Mouse (Mus musculus) hindbrain, embryonic 16.5 days (tissue): ENCODE measurements around the gene Zkscan14. TPM values are rescaled to one million over a fixed set of nuclear protein-coding genes. Genes with fewer than 3 reads are reported as not detected.

Experiments
- ATAC-seq: fragments of 200-750 bp; cut with Nextera tagmentation; 2 replicates; pipeline ENCODE4 v1.8.0; 2017; ENCODE audit warnings: moderate TSS enrichment, moderate library complexity
- H3K27ac ChIP-seq: fragments of 300-500 bp; sonication (generic); 2 replicates; pipeline ENCODE4 v1.5.1; 2014; ENCODE audit warnings: low read depth, mild to moderate bottlenecking, control low read depth, low read length, moderate library complexity
- H3K27me3 ChIP-seq: fragments of 300-500 bp; sonication (generic); replicated peaks from 2 replicates; pipeline ENCODE4 v1.6.1; 2014; ENCODE audit warnings: low read length; ENCODE audit not compliant: control insufficient read depth, insufficient read depth
- H3K36me3 ChIP-seq: fragments of 300-500 bp; sonication (generic); 2 replicates; pipeline ENCODE4 v1.6.1; 2014; ENCODE audit warnings: mild to moderate bottlenecking, low read length, moderate library complexity, mixed read lengths; ENCODE audit not compliant: control insufficient read depth, insufficient read depth
- H3K4me1 ChIP-seq: fragments of 300-500 bp; sonication (generic); 2 replicates; pipeline ENCODE4 v1.6.1; 2014; ENCODE audit warnings: low read depth, low read length; ENCODE audit not compliant: control insufficient read depth, insufficient read depth
- H3K4me2 ChIP-seq: fragments of 300-500 bp; sonication (generic); 2 replicates; pipeline ENCODE4 v1.6.1; 2014; ENCODE audit warnings: mild to moderate bottlenecking, low read length, control low read depth, moderate library complexity
- H3K4me3 ChIP-seq: fragments of 300-500 bp; sonication (generic); 2 replicates; pipeline ENCODE4 v1.5.1; 2014; ENCODE audit warnings: mild to moderate bottlenecking, low read length, control low read depth, moderate library complexity
- H3K9ac ChIP-seq: fragments of 300-500 bp; sonication (generic); 2 replicates; pipeline ENCODE4 v1.6.1; 2014; ENCODE audit warnings: low read depth, mild to moderate bottlenecking, control low read depth, low read length, moderate library complexity
- H3K9me3 ChIP-seq: fragments of 300-500 bp; sonication (generic); 2 replicates; pipeline ENCODE4 v1.6.1; 2014; ENCODE audit warnings: mild to moderate bottlenecking, low read length, moderate library complexity; ENCODE audit not compliant: control insufficient read depth
- WGBS: fragments of 180-500 bp; shearing (Covaris S2); extraction: QIAGEN DNeasy Blood & Tissue Kit; methylation state at CpG from one replicate; pipeline ENCODE4 v1.1.7; 2014; 5-methylcytosine and 5-hydroxymethylcytosine counted together
- polyA plus RNA-seq: library from polyadenylated mRNA; unstranded; fragments of >200 nt; fragmentation: Nextera tagmentation; extraction: Ambion mirVana; gene quantifications from 2 replicates; pipeline ENCODE4 v1.2.1, GENCODE M21; 2015

Zkscan14 gene
- polyA plus RNA-seq, 1 experiment from 2014 or later, result 13.1 TPM

DNA sequence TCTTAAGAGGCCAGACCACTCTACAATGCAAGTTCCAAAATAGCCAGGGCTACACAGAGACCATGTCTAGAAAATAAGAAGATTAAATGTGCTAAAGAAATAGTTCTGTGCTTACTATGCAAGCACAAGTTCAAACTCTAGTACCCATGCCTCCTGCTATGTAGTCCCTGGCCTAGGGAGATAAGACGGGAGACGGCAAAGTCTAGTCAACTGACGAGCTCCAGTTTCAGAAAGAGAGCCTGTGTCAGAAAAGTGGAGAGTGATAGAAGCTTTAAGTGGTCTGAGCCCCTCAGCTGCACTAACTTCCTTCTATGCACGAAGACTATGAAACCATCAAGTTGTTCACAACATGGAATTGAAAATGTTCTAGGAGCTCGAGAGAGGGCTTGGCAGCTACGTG, 52.4 kb downstream of the Zkscan14 start:
- Histone ChIP-seq H3K27me3 (no peaks in the 10 kb centered on the region), H3K9ac (no peak overlapping the region), H3K27ac (no peak overlapping the region), H3K9me3 (no peaks in the 10 kb centered on the region), H3K4me1 (no peaks in the 10 kb centered on the region), H3K4me3 (no peak overlapping the region), H3K36me3 (peaks cover 63% of the 10 kb centered on the region), H3K4me2 (no peak overlapping the region)
- ATAC-seq, result no peak
- 89% methylated on average over 6 of the region's 6 CpGs for WGBS

DNA sequence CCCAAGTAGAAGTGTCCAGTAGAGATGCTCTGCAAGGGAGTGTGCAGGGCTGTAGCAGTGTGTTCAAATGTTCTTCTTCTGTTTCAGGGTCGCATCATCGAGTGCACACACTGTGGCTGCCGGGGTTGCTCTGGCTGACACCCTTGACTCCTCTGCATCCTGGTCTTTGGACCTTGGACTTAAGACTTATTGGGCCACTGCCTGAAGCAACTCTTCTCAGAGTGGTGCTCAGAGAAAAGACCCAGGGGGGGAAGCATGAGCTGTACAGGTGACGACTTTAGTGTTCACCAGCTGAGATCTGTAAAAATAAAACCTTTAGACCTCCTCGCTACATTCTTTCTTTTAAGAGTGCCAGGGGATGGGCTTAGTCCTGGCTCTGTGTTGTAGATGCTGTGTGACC, 53.9 kb downstream of the Zkscan14 start:
- 93% methylated on average over 5 of the region's 5 CpGs for WGBS
- no peak overlapping the region for H3K9ac ChIP-seq
- H3K4me1 ChIP-seq, result no peaks in the 10 kb centered on the region
- no peak for ATAC-seq
- H3K9me3 ChIP-seq, result no peaks in the 10 kb centered on the region
- no peak overlapping the region for H3K27ac ChIP-seq
- no peaks in the 10 kb centered on the region for H3K27me3 ChIP-seq
- H3K4me2 ChIP-seq, result no peak overlapping the region
- no peak overlapping the region for H3K4me3 ChIP-seq
- peaks cover 63% of the 10 kb centered on the region for H3K36me3 ChIP-seq

Other genes with a start within 250 kb of the Zkscan14 start
- gene Smurf1, start 236.0 kb downstream of the Zkscan14 start, polyA plus RNA-seq, result 14.9 and 30.0 TPM in 2 replicates
- not detected in 2 replicates for gene Gm4871, start 169.1 kb downstream of the Zkscan14 start, polyA plus RNA-seq
- not detected in 2 replicates for gene 1700018F24Rik, start 158.9 kb downstream of the Zkscan14 start, polyA plus RNA-seq
- 234 and 235 TPM in 2 replicates for gene Arpc1a, start 118.0 kb downstream of the Zkscan14 start, polyA plus RNA-seq
- not detected in 2 replicates for gene Kpna7, start 117.8 kb downstream of the Zkscan14 start, polyA plus RNA-seq
- gene Arpc1b, start 87.7 kb downstream of the Zkscan14 start, polyA plus RNA-seq, result 72.7 and 84.8 TPM in 2 replicates
- 90.9 and 98.7 TPM in 2 replicates for gene Pdap1, start 61.6 kb downstream of the Zkscan14 start, polyA plus RNA-seq
- gene Bud31, start 61.5 kb downstream of the Zkscan14 start, polyA plus RNA-seq, result 164 and 169 TPM in 2 replicates
- 19.6 and 22.4 TPM in 2 replicates for gene Ptcd1, start 34.8 kb downstream of the Zkscan14 start, polyA plus RNA-seq
- 45.4 and 47.4 TPM in 2 replicates for gene Cpsf4, start 34.7 kb downstream of the Zkscan14 start, polyA plus RNA-seq
- gene Atp5j2, start 9.8 kb downstream of the Zkscan14 start, polyA plus RNA-seq, result 673 and 743 TPM in 2 replicates
- 13.7 and 14.5 TPM in 2 replicates for gene Zkscan5, start 2.7 kb upstream of the Zkscan14 start, polyA plus RNA-seq
- gene Zfp655, start 29.8 kb upstream of the Zkscan14 start, polyA plus RNA-seq, result 27.2 and 30.0 TPM in 2 replicates
- gene Zscan25, start 78.6 kb upstream of the Zkscan14 start, polyA plus RNA-seq, result 0.40 and 0.47 TPM in 2 replicates
- not detected in 2 replicates for gene Cyp3a57, start 143.4 kb upstream of the Zkscan14 start, polyA plus RNA-seq